Mouse (Mus musculus): ENCODE measurements around the gene Dab1.

Dab1 gene

GRCm38 (mm10) chr4:103822669-103823068, 203.5 kb downstream of the Dab1 start:
- DNase-seq (ENCODE audit: low read depth, low spot score), result no peak

GRCm38 (mm10) chr4:103838377-103838776, 219.2 kb downstream of the Dab1 start:
- DNase-seq (ENCODE audit: low read depth, low spot score), result no peak

DNA sequence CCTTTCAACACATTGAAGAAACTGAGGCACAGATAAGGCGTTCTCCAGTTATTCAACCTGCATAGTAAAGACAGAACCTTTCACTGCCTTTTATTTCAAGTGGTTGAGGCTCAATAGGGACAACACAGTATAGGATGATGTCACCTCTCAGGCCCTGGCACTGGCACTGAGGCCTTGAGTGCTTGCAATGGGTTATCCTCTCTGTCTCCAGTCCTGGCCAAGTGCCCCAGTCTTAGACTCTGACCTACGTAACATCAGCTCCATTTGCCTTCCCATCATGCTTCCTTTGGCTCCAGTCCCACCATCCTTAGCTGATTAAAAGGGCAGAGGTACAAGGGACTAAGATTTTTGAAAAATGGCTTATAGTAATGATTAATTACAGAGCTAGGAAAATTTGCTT, 220.4 kb downstream of the Dab1 start:
- DNase-seq (ENCODE audit: low read depth, low spot score), result no peak

- DNase-seq (ENCODE audit: low read depth, low spot score), result no peak
Measured at GRCm38 (mm10) chr4:103841126-103841525, 222.0 kb downstream of the Dab1 start.

GRCm38 (mm10) chr4:103844635-103845034, 225.5 kb downstream of the Dab1 start:
- no peak for DNase-seq (ENCODE audit: low read depth, low spot score)

- DNase-seq (ENCODE audit: low read depth, low spot score), result no peak
Measured at GRCm38 (mm10) chr4:103857173-103857572, 238.0 kb downstream of the Dab1 start.

- DNase-seq (ENCODE audit: low read depth, low spot score), result peak; percentile 12
Measured at GRCm38 (mm10) chr4:103875564-103875963, 256.4 kb downstream of the Dab1 start.

DNA sequence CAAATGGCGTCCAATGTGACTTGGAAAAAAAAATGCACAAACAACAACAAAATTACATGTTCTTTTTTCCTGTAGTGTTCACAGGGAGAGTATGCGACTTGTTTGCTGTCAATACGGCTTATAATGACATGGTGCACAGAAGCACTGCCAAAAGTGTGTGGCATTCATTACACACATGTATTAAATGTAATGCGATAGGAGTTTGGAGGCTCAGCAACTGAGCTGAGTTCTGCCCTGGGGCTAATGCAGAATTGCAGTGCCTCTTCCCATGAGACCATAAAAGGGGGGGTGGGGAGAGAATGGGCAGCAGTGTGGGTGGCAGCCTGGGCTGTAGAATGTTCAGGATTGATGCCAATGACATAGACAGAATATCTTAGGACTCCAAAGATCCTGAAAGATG, 259.7 kb downstream of the Dab1 start:
- no peak for DNase-seq (ENCODE audit: low read depth, low spot score)

DNA sequence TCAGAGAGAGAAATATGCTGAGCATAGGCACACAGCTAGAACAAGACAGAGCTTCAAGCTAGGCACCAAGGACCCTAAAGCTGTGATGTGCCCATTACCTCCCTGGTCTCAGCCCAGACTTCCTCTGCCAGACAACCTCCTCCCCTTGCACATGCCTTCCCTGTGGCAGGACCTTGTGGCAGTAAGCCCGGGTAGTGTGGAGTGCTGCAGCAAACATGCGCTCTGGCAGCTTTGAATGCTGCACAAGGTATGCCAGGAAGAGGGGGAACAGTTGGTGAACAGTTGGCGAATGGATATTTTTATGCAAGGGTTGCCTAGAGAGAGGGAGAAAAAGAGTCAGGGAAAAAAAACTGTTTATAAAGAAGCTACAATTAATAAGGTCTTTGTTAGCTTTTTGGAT, 262.5 kb downstream of the Dab1 start:
- no peak for DNase-seq (ENCODE audit: low read depth, low spot score)

GRCm38 (mm10) chr4:103888086-103888485, 268.9 kb downstream of the Dab1 start:
- no peak for DNase-seq (ENCODE audit: low read depth, low spot score)

DNA sequence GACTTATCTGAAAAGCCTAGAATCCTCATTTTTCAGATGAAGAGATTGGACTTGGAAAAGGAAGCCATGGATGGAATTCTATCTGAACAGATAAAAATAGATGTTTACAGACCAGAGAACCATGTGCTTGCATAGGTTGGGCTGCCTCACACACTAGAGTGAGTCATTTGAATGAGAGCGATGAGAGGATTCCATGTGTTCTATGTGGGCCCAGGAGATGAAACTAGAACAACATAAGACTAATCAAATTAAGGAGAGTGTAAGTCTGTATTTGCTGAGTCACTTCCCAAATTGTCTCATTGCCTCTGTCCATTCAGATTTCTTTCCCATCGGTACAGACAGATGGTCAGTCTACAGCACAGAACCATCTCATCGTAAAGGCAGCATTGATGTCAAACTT, 270.0 kb downstream of the Dab1 start:
- no peak for DNase-seq (ENCODE audit: low read depth, low spot score)

DNA sequence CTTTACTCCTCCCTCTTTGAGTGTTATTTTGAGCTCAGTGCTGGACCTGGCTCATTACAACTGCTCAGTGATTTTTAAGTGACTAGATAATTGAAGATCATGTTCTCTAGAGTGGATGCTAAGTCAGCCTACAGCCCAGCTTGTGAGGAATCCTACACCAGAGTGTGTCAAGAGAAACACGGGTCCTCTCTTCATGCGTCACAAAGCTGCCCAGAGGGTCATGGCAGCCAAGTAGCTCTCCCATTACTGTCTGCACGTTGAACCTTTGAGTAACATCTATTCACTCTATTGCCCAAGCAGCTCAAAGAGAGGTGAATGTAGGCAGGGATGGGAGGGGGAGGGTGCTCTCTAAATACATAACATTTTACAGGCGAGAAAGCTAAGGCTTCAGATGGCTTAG, 277.6 kb downstream of the Dab1 start:
- DNase-seq (ENCODE audit: low read depth, low spot score), result no peak

GRCm38 (mm10) chr4:103897702-103898101, 278.5 kb downstream of the Dab1 start:
- no peak for DNase-seq (ENCODE audit: low read depth, low spot score)

GRCm38 (mm10) chr4:103911441-103911840, 292.3 kb downstream of the Dab1 start:
- DNase-seq (ENCODE audit: low read depth, low spot score), result no peak

DNA sequence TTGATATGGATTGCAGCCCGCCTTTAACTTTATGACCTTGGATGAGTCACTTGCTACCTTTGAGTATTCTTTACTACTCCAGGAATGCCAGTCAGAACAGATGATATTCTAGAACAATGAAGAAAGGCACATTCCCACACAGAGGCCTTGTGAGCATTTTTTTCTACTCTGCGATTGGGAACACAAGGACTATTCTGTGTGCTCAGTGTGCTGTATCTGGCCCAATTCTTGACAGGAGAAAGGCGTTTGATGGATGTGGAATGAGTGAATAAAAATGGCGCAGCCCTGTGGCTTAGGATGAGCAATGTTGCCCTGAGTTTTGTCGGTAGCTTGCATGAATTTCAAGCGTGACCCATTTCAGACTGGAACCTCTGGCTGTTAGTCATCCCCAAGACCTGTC, 292.9 kb downstream of the Dab1 start:
- DNase-seq (ENCODE audit: low read depth, low spot score), result no peak

DNA sequence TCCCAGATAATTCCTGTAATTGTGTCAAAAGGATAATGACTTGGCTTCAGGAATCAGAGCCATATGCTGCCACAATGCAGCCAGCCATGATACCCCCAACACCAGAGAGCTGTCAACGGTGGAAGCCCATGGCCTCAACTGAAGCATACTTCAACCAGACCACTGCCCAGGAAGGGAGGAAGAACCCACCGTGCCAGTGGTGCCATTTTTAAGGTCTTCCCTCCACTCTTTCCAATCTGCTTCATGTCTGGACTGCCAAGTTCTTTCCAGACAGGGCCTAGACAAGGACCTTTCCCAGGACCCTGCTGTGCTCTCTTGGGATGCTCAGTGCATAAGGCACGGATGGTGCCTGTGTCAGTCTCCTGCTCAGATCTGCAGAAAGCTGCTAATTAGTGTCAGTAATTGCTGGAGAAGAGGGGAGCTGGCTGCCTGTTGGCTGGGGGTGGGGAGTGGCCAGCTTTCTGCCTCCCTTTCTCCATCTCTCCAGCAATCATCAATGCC, 303.3 kb downstream of the Dab1 start:
- no peak for DNase-seq (ENCODE audit: low read depth, low spot score)

DNA sequence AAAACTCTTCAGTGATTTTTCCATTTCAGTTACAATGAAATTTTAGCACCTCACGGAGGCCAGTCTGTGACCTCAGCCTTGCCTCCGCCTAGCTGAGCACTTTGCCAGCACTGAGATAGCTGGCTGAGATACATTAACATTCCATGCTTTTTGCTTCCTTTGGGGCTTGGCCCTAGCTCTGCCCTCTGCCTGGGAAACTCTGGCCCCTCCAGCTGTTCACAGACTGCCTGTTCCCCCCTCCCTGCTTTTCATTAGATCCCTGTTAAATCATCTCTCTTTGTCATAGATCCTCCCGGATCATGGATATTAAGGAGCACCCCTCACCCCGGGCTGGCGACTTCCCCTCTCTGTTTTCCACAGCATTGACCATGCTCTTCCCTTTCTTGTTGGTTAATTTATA, 307.5 kb downstream of the Dab1 start:
- DNase-seq (ENCODE audit: low read depth, low spot score), result no peak

GRCm38 (mm10) chr4:103929631-103930030, 310.5 kb downstream of the Dab1 start:
- DNase-seq (ENCODE audit: low read depth, low spot score), result no peak

- DNase-seq (ENCODE audit: low read depth, low spot score), result no peak
Measured at GRCm38 (mm10) chr4:103934364-103934763, 315.2 kb downstream of the Dab1 start.

DNA sequence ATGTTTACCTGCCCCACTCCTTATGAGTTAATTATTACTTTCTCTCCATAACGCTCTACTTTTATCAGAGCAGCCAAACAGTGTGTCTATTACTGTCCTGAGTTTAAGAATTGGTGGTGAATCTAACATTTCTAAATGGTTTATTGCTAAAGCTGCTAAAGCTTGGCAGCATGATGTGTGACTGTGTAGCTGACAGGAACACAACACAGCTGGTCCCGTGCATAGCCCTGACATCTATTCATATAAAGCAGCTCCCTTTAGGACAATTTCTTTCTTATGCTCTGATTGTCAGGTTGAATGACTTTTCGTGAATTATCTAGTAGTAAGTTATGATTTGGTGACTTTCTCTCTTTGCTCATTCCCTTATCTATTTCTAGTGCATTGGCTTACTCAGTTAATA, 329.1 kb downstream of the Dab1 start:
- no peak for DNase-seq (ENCODE audit: low read depth, low spot score)

DNA sequence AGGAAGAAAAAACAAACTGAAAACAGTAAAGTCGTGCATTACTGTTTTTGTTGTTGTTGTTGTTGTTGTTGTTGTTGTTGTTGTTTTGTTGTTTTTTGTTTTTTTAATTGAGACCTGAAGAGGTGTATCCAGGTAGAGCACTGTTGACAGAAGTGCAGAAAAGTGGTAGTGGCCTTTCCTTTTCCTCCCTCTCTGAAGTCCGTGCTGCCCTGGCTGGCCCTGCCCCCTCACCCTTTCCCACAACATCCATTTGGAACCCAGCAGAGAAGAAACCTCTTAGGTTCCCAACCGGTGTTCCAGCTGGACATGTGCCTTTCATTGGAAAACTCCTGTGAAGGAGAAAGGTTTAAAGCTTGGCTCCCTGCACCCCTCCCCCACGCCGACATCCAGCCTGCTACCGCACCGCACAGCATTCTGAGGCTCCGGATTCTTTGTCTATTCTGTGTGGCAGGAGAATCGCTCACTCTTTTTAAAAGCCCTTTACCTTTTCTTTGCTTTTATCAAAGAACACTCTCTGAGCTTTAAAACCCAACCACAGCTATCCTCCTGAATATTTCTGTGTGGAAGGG, 334.6 kb downstream of the Dab1 start:
- DNase-seq (ENCODE audit: low read depth, low spot score), result no peak

DNA sequence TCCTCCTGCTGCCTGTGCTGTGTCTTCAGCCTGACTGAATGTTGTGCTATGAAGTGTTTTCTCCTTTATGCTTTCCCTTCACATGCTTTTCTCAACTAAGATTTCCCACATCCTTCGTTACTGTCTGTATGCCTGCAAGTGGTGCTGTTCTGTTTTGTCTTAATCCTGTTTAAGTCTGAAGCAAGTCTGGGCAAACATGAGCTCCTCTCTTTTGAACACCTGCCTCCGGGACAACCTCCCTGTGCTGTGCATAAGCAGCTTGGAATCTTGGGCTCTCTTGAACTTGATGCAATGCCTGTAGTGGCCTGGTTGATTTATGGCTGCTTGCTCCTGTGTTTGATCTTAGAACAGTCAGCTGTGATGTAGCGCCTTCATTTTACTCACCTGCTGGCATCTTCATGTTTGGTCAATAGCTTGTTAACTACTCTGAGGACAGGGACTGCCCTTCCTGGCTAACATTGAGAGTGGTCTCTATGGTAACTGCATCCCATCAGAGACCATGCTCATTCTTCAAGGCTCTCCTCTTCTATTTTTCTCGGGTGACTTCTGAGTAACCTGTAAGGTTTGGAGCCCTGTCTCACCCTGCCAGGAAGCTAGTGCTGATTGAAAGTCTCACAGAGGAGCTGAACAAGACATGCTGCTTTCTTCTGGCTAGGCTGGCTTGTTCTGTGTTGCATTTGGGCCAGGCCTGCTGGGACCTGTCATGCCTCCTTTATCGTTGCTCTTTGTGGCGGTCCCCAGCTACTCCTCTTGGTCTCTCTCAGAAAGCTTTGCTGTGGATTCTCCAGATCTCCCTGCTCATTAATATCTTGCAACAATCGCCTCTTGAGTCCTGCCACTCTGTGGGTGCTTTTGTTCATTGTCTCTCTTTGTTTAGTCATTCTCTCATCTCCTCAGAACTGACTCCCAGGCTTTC, 342.2 kb downstream of the Dab1 start:
- no peak for DNase-seq (ENCODE audit: low read depth, low spot score)

DNA sequence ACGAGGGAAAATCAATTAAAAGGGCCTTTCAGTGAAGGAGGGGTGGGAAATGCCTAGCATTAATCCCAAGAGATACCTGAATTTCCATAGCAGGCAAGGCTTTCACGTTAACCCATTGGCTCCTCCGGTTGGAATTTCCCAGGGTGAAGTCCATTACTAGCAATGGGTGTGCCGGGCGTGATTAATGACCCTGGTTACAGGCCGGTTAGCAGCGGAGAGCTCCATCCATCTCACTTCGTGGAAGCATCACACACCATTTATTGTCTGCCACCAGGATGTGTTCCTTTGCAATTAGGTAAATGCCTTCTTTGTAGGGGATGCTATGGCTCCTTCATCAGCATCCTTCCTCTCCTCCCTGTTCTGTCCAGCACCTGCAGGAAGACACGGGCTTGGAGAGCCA, 350.7 kb downstream of the Dab1 start:
- no peak for DNase-seq (ENCODE audit: low read depth, low spot score)

All from 3T3-L1 (cell line).